Mouse (Mus musculus) thymus, adult 2 months (tissue): ENCODE measurements at regions not wholly inside any gene's neighbourhood (a gene's known extent, or its start where the extent isn't known, plus 50 kb on each side); places are given as distances from the start of the nearest gene placed in this dataset.
"Not testable (repeated sequence)": the region's sequence is repeated elsewhere in the genome, so short reads cannot be mapped to it uniquely, and the experiment has no call there.

Experiments used
- DNase-seq: peaks from one replicate; pipeline ENCODE4 v3.0.0; 2021
- H3K27ac ChIP-seq: fragments of 200-500 bp; 2 replicates; pipeline ENCODE4 v1.5.1; 2012; ENCODE audit warnings: low read length, control low read depth; ENCODE audit not compliant: control insufficient read depth, insufficient read depth
- H3K27me3 ChIP-seq: fragments of 200-500 bp; 2 replicates; pipeline ENCODE4 v1.6.1; 2012; ENCODE audit warnings: mild to moderate bottlenecking, low read length, moderate library complexity, mixed read lengths; ENCODE audit not compliant: control insufficient read depth, insufficient read depth
- H3K36me3 ChIP-seq: fragments of 200-500 bp; 2 replicates; pipeline ENCODE4 v1.6.1; 2012; ENCODE audit warnings: mild to moderate bottlenecking, low read length, moderate library complexity; ENCODE audit not compliant: control insufficient read depth, insufficient read depth
- H3K4me1 ChIP-seq: fragments of 200-500 bp; replicated peaks from 2 replicates; pipeline ENCODE4 v1.6.1; 2012; ENCODE audit warnings: low read length; ENCODE audit not compliant: control insufficient read depth, insufficient read depth
- H3K4me3 ChIP-seq: fragments of 200-500 bp; 2 replicates; pipeline ENCODE4 v1.5.1; 2012; ENCODE audit warnings: mild to moderate bottlenecking, low read length, control low read depth, moderate library complexity; ENCODE audit not compliant: control insufficient read depth, insufficient read depth
- CTCF ChIP-seq: fragments of 200-500 bp; IDR thresholded peaks from 2 replicates; pipeline ENCODE4 v1.5.1; 2012; ENCODE audit warnings: mild to moderate bottlenecking, control low read depth, low read length, moderate library complexity, borderline replicate concordance; ENCODE audit not compliant: control insufficient read depth, poor library complexity, insufficient read depth; ENCODE audit errors: extremely low read depth
- POLR2A ChIP-seq: fragments of 200-500 bp; IDR thresholded peaks from 2 replicates; pipeline ENCODE4 v1.6.1; 2012; ENCODE audit warnings: mild to moderate bottlenecking, low read length, control low read depth, moderate library complexity; ENCODE audit not compliant: control insufficient read depth, poor library complexity, insufficient read depth; ENCODE audit errors: extremely low read depth
- WGBS: fragments of 180-500 bp; shearing (Covaris S2); methylation state at CpG from one replicate; pipeline ENCODE4 v1.1.7; 2018; 5-methylcytosine and 5-hydroxymethylcytosine counted together

DNA sequence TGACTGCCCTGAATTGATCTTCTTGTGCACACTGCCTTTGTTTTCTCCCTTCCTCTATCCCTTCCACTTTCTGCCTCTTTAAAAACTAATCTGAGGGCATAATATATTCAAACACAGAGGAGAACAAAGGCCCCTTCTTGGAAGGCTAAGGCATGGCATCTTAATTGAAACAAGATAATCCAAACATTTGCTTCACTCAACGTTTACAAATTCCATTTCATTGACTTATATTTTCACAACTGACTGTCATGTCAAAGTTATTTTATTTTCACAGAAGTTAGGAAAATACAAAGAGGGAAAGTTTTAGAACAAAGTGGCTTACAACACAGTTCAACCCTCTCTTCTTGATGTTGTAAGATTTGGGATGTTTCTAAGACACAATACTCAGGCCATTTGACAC, 251.9 kb downstream of the Lpin1 start:
- 58% methylated on average over 1 of the region's 1 CpGs for WGBS
- H3K36me3 ChIP-seq, result no peaks in the 10 kb centered on the region
- H3K27me3 ChIP-seq, result no peaks in the 10 kb centered on the region
- no peak overlapping the region for H3K27ac ChIP-seq
- no peak overlapping the region for H3K4me3 ChIP-seq
- H3K4me1 ChIP-seq, result no peaks in the 10 kb centered on the region
- TF ChIP-seq CTCF (no peak), POLR2A (no peak)
- DNase-seq, result no peak

DNA sequence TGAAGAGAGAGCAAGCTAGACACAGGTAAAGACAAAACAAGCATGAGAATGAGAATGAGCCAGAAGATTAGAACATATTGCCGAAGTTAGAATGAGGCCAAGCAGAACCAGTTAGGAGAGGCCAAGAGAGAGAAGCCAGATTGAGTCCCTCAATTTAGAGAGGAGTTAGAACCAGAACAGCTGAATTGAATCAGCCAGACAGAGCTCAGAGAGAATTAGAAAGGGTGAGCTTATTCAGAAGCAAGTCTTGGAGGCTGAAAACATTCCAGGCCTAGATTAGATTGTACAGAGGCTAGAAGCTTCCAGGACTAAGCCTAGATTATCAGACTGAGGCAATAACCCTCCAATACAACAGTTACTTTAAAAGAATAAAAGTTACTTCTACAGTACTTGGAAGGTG, 256.1 kb downstream of the Lpin1 start:
- no peaks in the 10 kb centered on the region for H3K4me1 ChIP-seq
- no peak overlapping the region for H3K27ac ChIP-seq
- no peak for DNase-seq
- WGBS, result 78% methylated on average over 1 of the region's 1 CpGs
- no peak overlapping the region for H3K4me3 ChIP-seq
- H3K36me3 ChIP-seq, result no peaks in the 10 kb centered on the region
- H3K27me3 ChIP-seq, result no peaks in the 10 kb centered on the region
- TF ChIP-seq CTCF (no peak), POLR2A (no peak)

DNA sequence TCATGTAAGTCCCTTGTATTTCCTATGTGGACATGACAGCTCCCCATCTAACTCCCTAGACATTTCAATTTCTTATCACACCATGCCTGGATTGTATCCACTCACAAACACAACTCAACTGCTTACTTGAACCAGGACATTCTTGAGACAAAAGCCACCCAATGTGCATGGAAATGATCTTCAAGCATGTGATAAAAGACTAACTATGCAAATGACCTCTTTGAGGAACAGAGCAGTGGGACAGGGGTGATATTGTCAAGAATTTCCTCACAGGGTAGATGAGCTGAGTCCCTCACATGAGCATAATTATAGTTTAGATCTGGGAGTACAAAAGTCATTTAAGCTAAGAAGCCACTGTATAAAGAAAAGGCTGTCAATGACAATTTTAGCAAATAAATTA, 259.0 kb downstream of the Lpin1 start:
- Histone ChIP-seq H3K36me3 (no peaks in the 10 kb centered on the region), H3K4me3 (no peak overlapping the region), H3K4me1 (no peaks in the 10 kb centered on the region), H3K27me3 (no peaks in the 10 kb centered on the region), H3K27ac (no peak overlapping the region)
- DNase-seq, result no peak
- TF ChIP-seq CTCF (no peak), POLR2A (no peak)

DNA sequence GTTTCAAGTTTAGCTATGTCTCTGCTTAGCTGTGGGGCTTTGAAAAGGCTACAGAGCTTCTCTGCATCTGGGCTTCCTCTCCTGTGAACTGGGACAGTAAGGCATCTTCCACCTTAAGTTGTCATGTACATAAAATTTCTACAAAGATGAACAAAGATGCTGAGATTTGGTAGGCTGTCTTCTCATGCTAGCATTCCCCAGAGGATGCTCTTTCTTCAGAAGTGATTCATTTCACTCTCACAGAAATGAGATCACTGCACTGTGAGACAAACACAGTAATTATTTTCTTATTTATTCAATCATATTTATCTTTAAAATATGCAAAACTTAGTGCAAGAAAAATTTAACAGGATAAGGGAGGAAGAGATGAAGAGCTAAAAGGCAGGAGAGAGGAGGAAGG, 261.5 kb downstream of the Lpin1 start:
- Histone ChIP-seq H3K4me3 (no peak overlapping the region), H3K36me3 (no peaks in the 10 kb centered on the region), H3K27me3 (no peaks in the 10 kb centered on the region), H3K4me1 (no peaks in the 10 kb centered on the region), H3K27ac (no peak overlapping the region)
- TF ChIP-seq POLR2A (no peak), CTCF (no peak)
- DNase-seq, result no peak

DNA sequence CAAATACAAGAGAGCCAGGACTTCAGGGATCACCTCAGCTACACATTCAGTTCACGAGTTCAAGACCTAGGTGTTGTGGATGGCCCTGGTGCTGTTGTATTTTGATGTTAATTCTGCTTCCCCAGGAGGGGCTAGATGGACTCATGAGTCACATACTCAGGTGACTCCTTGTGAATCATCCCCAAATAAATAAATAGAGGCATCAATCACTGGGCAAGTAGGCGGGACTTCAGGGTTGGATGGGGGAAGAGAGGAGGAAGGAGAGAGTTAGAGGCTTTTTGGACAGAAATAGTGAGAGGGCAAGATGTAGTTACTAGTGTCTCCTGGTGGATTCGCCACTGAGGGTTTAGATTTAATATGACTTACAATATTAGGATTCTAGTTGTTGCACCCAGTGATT, 266.7 kb downstream of the Lpin1 start:
- TF ChIP-seq CTCF, result no peak
- no peak for TF ChIP-seq POLR2A
- 91% methylated on average over 3 of the region's 3 CpGs for whole genome bisulfite sequencing
- DNase-seq, result no peak
- no peaks in the 10 kb centered on the region for H3K4me1 ChIP-seq
- no peaks in the 10 kb centered on the region for H3K27me3 ChIP-seq
- no peaks in the 10 kb centered on the region for H3K36me3 ChIP-seq
- H3K27ac ChIP-seq, result no peak overlapping the region
- H3K4me3 ChIP-seq, result no peak overlapping the region

DNA sequence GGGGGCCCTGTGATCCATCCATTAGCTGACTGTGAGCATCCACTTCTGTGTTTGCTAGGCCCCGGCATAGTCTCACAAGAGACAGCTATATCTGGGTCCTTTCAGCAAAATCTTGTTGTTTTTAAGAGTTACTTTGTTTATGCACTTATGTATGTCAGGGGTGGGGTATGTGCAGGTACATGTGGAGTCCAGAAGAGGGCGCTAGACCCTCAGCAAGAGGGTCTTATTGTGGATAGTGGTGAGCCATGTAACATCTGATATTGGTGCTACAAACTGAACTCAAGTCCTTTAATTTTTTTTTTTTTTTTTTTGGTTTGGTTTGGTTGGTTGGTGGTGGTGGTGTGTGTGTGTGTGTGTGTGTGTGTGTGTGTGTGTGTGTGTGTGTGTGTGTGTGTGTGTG, 268.7 kb downstream of the Lpin1 start:
- 57% methylated on average over 2 of the region's 2 CpGs for WGBS
- H3K36me3 ChIP-seq, H3K4me3 ChIP-seq, H3K27ac ChIP-seq, H3K27me3 ChIP-seq, H3K4me1 ChIP-seq: not testable (repeated sequence)
- DNase-seq, result peak; percentile 3

DNA sequence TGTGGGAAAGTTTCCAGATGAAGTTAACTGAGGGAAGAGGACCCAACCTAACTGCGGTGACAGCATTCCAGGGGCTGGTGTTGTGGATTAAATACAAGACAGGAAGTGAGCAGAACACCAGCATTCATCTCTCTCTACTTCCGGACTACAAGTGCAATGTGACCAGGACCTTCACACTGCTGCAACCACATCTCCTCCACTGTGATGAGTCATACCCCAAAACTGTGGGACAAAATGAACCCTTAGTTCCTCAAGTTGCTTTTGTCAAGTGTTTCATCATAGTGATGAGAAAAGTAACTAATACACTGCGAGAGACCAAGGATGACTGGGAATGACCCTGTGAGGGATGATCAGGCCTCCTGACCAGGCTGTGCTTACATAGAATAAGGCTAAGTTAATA, 279.3 kb downstream of the Lpin1 start:
- no peaks in the 10 kb centered on the region for H3K27me3 ChIP-seq
- no peaks in the 10 kb centered on the region for H3K4me1 ChIP-seq
- no peak for DNase-seq
- 86% methylated on average over 3 of the region's 3 CpGs for WGBS
- H3K27ac ChIP-seq, result no peak overlapping the region
- H3K4me3 ChIP-seq, result no peak overlapping the region
- no peaks in the 10 kb centered on the region for H3K36me3 ChIP-seq
- no peak for TF ChIP-seq CTCF
- no peak for TF ChIP-seq POLR2A
